Mouse (Mus musculus): ENCODE results near the gene Ntan1. TPM values are rescaled to one million over a fixed set of nuclear protein-coding genes. Genes with fewer than 3 reads are reported as not detected.

The Ntan1 gene
- polyA plus RNA-seq, 1 experiment from 2014 or later: 169 TPM

Other genes with a start within 250 kb of the Ntan1 start
- 41.2 and 48.3 TPM in 2 replicates for gene Parn, start 150.7 kb upstream of the Ntan1 start, polyA plus RNA-seq (2016; fragmentation: Nextera tagmentation; extraction: Ambion mirVana)
- gene Bfar, start 147.0 kb upstream of the Ntan1 start, polyA plus RNA-seq (2016; fragmentation: Nextera tagmentation; extraction: Ambion mirVana): 34.1 and 38.0 TPM in 2 replicates
- gene 3110001I22Rik, start 146.9 kb upstream of the Ntan1 start, polyA plus RNA-seq (2016; fragmentation: Nextera tagmentation; extraction: Ambion mirVana): 8.7 and 10.0 TPM in 2 replicates
- gene Pla2g10, start 87.9 kb upstream of the Ntan1 start, polyA plus RNA-seq (2016; fragmentation: Nextera tagmentation; extraction: Ambion mirVana): 0.27 and 0.51 TPM in 2 replicates
- 96.5 and 104 TPM in 2 replicates for gene Rrn3, start 38.1 kb upstream of the Ntan1 start, polyA plus RNA-seq (2016; fragmentation: Nextera tagmentation; extraction: Ambion mirVana)
- 68.7 and 71.7 TPM in 2 replicates for gene Pdxdc1, start 84.3 kb downstream of the Ntan1 start, polyA plus RNA-seq (2016; fragmentation: Nextera tagmentation; extraction: Ambion mirVana)
- 3.3 and 4.6 TPM in 2 replicates for gene Mpv17l, start 84.3 kb downstream of the Ntan1 start, polyA plus RNA-seq (2016; fragmentation: Nextera tagmentation; extraction: Ambion mirVana)
- 9.3 and 22.4 TPM in 2 replicates for gene 2900011O08Rik, start 167.8 kb downstream of the Ntan1 start, polyA plus RNA-seq (2016; fragmentation: Nextera tagmentation; extraction: Ambion mirVana)
- gene Ifitm7, start 168.0 kb downstream of the Ntan1 start, polyA plus RNA-seq (2016; fragmentation: Nextera tagmentation; extraction: Ambion mirVana): 0.54 and 1.4 TPM in 2 replicates

Measured in hindbrain, embryonic 10.5 days (tissue).